ENCODE assay signal across 8 mouse cellular contexts in the genomic region with DNA sequence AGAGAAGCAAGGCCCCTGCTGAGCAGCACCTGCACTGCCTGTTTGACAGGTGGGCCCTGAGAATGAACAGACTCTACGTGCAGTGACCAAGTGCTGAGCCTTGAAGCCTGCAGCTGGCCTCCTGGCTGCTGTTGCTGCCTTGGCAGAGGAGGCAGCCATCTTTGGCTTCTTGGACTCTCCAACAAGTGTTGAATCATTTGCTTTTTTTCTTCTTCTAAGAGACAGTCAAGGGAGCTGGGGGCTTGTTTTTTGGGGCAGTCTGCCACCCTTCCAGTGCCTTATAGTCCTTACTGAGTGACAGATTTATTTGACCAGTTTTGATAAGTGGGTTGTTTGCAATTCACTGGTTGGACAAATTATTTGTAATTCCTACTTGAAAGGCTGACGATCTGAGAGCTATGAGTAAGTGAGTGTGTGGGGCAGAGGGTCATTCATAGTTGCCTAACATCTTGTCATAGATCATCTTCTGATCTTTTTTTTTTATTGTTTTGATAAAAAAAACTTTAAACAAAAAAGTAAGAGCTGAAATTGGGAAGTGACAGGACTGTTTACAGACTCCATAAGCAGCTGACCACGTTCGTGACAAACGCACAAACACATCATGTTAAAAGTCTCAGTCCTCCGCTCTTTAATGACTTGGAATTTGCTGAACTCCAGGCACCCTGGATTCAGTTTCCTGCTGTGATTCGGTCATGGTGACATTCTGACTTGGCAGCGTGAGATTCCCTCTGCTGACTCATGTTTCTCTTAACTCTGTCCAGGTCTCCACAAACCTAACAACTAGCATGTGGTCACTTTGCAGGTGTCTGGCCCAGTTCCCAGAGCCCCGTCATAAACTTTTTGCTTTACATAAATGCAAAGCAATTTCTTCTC. TPM values are rescaled to one million over a fixed set of nuclear protein-coding genes. Genes with fewer than 3 reads are reported as not detected.
DNase-seq lines count a peak whose midpoint lies in the region; ATAC-seq lines count a peak whose summit lies in the region.
"Had no signal": no experiment of that assay in that cellular context is flagged by ENCODE, and none has a peak within 500 bp of the region (broad histone marks: within the 10 kb centered on the region; RNA-seq: fewer than 3 reads in every experiment).

No protein-coding gene starts in this region.

- WGBS in limb, embryonic 12.5 days = 38% methylated on average over 9 of the region's 9 CpGs
- 68% methylated on average over 9 of the region's 9 CpGs for WGBS in hindbrain, embryonic 12.5 days

- peaks cover 14% of the 10 kb centered on the region for H3K4me1 ChIP-seq in limb, embryonic 12.5 days (replicated peaks)
- no peaks in the 10 kb centered on the region; the same call in 1 of the 2 replicates for H3K4me1 ChIP-seq in hindbrain, embryonic 12.5 days

- H3K4me3 ChIP-seq in limb, embryonic 12.5 days (replicated peaks) = no peak overlapping the region
- H3K4me3 ChIP-seq in hindbrain, embryonic 12.5 days = no peak overlapping the region
- H3K4me3 ChIP-seq: heart, embryonic 15.5 days had no signal

- no peaks in the 10 kb centered on the region for H3K36me3 ChIP-seq in limb, embryonic 12.5 days
- no peaks in the 10 kb centered on the region for H3K36me3 ChIP-seq in hindbrain, embryonic 12.5 days
- H3K36me3 ChIP-seq: heart, embryonic 15.5 days had no signal

- no peak overlapping the region for H3K4me2 ChIP-seq in limb, embryonic 12.5 days
- H3K4me2 ChIP-seq in hindbrain, embryonic 12.5 days (replicated peaks) = no peak overlapping the region
- H3K4me2 ChIP-seq: heart, embryonic 15.5 days had no signal

- peak; percentile 10 to 25 for DNase-seq in urinary bladder, postnatal 36 days (ENCODE audit: low spot score in 2 of 2)
- no peak for DNase-seq in urinary bladder, postnatal 4 days (ENCODE audit: low spot score in 2 of 2)
- DNase-seq in cerebellum, postnatal 14 days = peak; percentile 52 to 55
- DNase-seq in left cerebral cortex, postnatal 25 days (ENCODE audit: low spot score in 2 of 2) = no peak

- peak; percentile 57 for ATAC-seq in limb, embryonic 12.5 days (ENCODE audit: insufficient number of reproducible peaks, insufficient read depth, low FRiP score, low TSS enrichment, low read depth)
- ATAC-seq in erythroblast, adult 5-6 weeks (replicated peaks; ENCODE audit: low FRiP score, poor library complexity, severe bottlenecking) = no peak
- ATAC-seq in hindbrain, embryonic 12.5 days (ENCODE audit: low FRiP score) = no peak

- no peaks in the 10 kb centered on the region for H3K27me3 ChIP-seq in limb, embryonic 12.5 days
- no peaks in the 10 kb centered on the region for H3K27me3 ChIP-seq in hindbrain, embryonic 12.5 days
- H3K27me3 ChIP-seq: heart, embryonic 15.5 days had no signal

- intact Hi-C loops in left cerebral cortex, postnatal 25 days (cut with DNase I) = no loop called here

- H3K27ac ChIP-seq in limb, embryonic 12.5 days = no peak overlapping the region
- no peak overlapping the region for H3K27ac ChIP-seq in hindbrain, embryonic 12.5 days
- H3K27ac ChIP-seq: heart, embryonic 15.5 days had no signal

- no peak overlapping the region for H3K9ac ChIP-seq in limb, embryonic 12.5 days (replicated peaks)
- H3K9ac ChIP-seq in hindbrain, embryonic 12.5 days = no peak overlapping the region
- H3K9ac ChIP-seq: heart, embryonic 15.5 days had no signal

- H3K9me3 ChIP-seq in limb, embryonic 12.5 days = no peaks in the 10 kb centered on the region
- no peaks in the 10 kb centered on the region for H3K9me3 ChIP-seq in hindbrain, embryonic 12.5 days (replicated peaks)
- H3K9me3 ChIP-seq: heart, embryonic 15.5 days had no signal

RNA-seq across cellular contexts. Expression of a gene that starts 47.2 kb away (rescaled TPM):
- polyA plus RNA-seq in limb, embryonic 12.5 days (2016; fragmentation: Nextera tagmentation; extraction: Ambion mirVana) = 12.5 and 18.6 TPM in 2 replicates
- total RNA-seq in left cerebral cortex, postnatal 25 days (2021) = 1 to 10 TPM in 1 of 2 experiments, under 1 TPM in 1; 0.11 to 2.3 TPM
- not detected in 2 replicates for total RNA-seq in erythroblast, adult 5-6 weeks (2015; ENCODE audit: low replicate concordance)
- not detected in 2 replicates for total RNA-seq in erythroblast, adult 5-6 weeks (2017; ENCODE audit: low replicate concordance)
- 1.8 and 2.0 TPM in 2 replicates for polyA plus RNA-seq in hindbrain, embryonic 12.5 days (2016; fragmentation: Nextera tagmentation; extraction: Ambion mirVana)

Comparison
In these comparisons a context has a peak if more than half of its experiments do, and no peak if none do; other contexts are left out.
1. DNase-seq: peak in urinary bladder, postnatal 36 days (2 of 2) and cerebellum, postnatal 14 days (2 of 2); none in urinary bladder, postnatal 4 days (0 of 2) and left cerebral cortex, postnatal 25 days (0 of 2).